In the genomic region with DNA sequence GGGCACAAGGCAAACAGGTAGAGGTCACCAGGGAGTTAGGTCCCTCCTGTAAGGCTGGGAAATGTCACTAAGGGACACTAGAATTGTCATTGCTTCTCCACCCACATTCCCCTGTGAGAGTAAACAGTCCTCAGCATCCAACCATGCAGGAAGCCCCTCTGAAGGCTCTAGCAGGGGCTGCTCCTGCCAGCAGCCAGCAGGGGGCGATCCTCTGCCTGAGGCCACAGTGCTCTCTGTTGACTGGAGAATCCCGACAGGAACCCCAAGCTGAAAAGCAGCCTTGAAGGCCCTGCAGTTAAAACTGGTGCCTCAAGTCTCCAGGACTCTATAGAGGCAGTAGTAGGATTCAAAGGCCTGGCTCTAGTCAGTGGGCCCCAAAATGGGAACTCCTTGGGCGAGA, we compare ENCODE assay signal across 9 mouse cellular contexts. TPM values are rescaled to one million over a fixed set of nuclear protein-coding genes. Genes with fewer than 3 reads are reported as not detected.
DNase-seq lines count a peak whose midpoint lies in the region; ATAC-seq and TF ChIP-seq lines count a peak whose summit lies in the region.
"Had no signal": no experiment of that assay in that cellular context is flagged by ENCODE, and none has a peak within 500 bp of the region (broad histone marks: within the 10 kb centered on the region; RNA-seq: fewer than 3 reads in every experiment).

No protein-coding gene starts in this region.

- H3K27ac ChIP-seq in bone marrow, adult 2 months (ENCODE audit: control insufficient read depth, insufficient read depth, low read depth, low read length, poor library complexity): no peak overlapping the region

- WGBS in bone marrow, adult 2 months: 55% methylated on average over 3 of the region's 3 CpGs

- no peak for TF ChIP-seq POLR2A in bone marrow, adult 2 months (IDR thresholded peaks at IDR 0.05; ENCODE audit: borderline replicate concordance, control insufficient read depth, low read depth, low read length)

- peak; percentile 64 for TF ChIP-seq CTCF in bone marrow, adult 2 months (IDR thresholded peaks at IDR 0.05; ENCODE audit: control insufficient read depth, insufficient read depth, low read length)

- no peak overlapping the region for H3K4me3 ChIP-seq in bone marrow, adult 2 months (replicated peaks; ENCODE audit: control insufficient read depth, low read depth, low read length)

- H3K4me1 ChIP-seq in bone marrow, adult 2 months (ENCODE audit: control insufficient read depth, insufficient read depth, low read length): no peaks in the 10 kb centered on the region

- ATAC-seq in megakaryocyte progenitor cell, adult 5-6 weeks (replicated peaks; ENCODE audit: poor library complexity): peak; percentile 70

- peak; percentile 24 for DNase-seq in adrenal gland, postnatal 10 days
- DNase-seq in adrenal gland, postnatal 25 days: no peak
- DNase-seq in layer of hippocampus, postnatal 10 days (ENCODE audit: low spot score in 2 of 2): peak; percentile 23 to 30
- DNase-seq in layer of hippocampus, adult 11-12 months (ENCODE audit: low spot score): no peak
- DNase-seq in layer of hippocampus, adult 9-10 months (ENCODE audit: low spot score): no peak
- DNase-seq in heart, adult 9 months (ENCODE audit: low spot score in 2 of 2): no peak

RNA-seq across cellular contexts. Expression of gene Dhx38, which starts 14.0 kb away (rescaled TPM):
- 10 to 100 TPM; 21.7 to 23.7 TPM for total RNA-seq in adrenal gland, postnatal 10 days (2021)
- total RNA-seq in adrenal gland, postnatal 25 days (2021): 27.9 and 29.1 TPM in 2 replicates
- 10 to 100 TPM; 21.2 to 23.1 TPM for total RNA-seq in layer of hippocampus, postnatal 10 days (2021)
- polyA plus RNA-seq in bone marrow, adult 2 months (2011; ENCODE audit: insufficient read depth, insufficient read length, low replicate concordance, missing spikeins): 13.6 and 27.3 TPM in 2 replicates
- 15.0 and 18.8 TPM in 2 replicates for total RNA-seq in megakaryocyte progenitor cell, adult 5-6 weeks (2015)
- total RNA-seq in megakaryocyte progenitor cell, adult 5-6 weeks (2017): 68.6 and 69.5 TPM in 2 replicates

RNA-seq across cellular contexts. Expression of gene Txnl4b, which starts 14.0 kb away (rescaled TPM):
- total RNA-seq in adrenal gland, postnatal 10 days (2021): 10 to 100 TPM; 10.5 to 11.8 TPM
- 13.1 and 16.2 TPM in 2 replicates for total RNA-seq in adrenal gland, postnatal 25 days (2021)
- total RNA-seq in layer of hippocampus, postnatal 10 days (2021): 10 to 100 TPM; 11.6 to 11.9 TPM
- polyA plus RNA-seq in bone marrow, adult 2 months (2011; ENCODE audit: insufficient read depth, insufficient read length, low replicate concordance, missing spikeins): 7.0 and 16.2 TPM in 2 replicates
- total RNA-seq in megakaryocyte progenitor cell, adult 5-6 weeks (2015): 7.2 and 8.1 TPM in 2 replicates
- 16.5 and 18.4 TPM in 2 replicates for total RNA-seq in megakaryocyte progenitor cell, adult 5-6 weeks (2017)

RNA-seq across cellular contexts. Expression of gene Hp, which starts 27.3 kb away (rescaled TPM):
- total RNA-seq in adrenal gland, postnatal 10 days (2021): 100 to 1,000 TPM; 313 to 788 TPM
- total RNA-seq in adrenal gland, postnatal 25 days (2021): 78.2 and 105 TPM in 2 replicates
- under 1 TPM in 1 of 2 experiments, not detected in 1; 0.25 TPM for total RNA-seq in layer of hippocampus, postnatal 10 days (2021)
- 219 and 732 TPM in 2 replicates for polyA plus RNA-seq in bone marrow, adult 2 months (2011; ENCODE audit: insufficient read depth, insufficient read length, low replicate concordance, missing spikeins)
- 175 and 209 TPM in 2 replicates for total RNA-seq in megakaryocyte progenitor cell, adult 5-6 weeks (2015)
- 273 and 358 TPM in 2 replicates for total RNA-seq in megakaryocyte progenitor cell, adult 5-6 weeks (2017)

RNA-seq across cellular contexts. Expression of gene Dhodh, which starts 56.8 kb away (rescaled TPM):
- 10 to 100 TPM; 24.8 to 28.2 TPM for total RNA-seq in adrenal gland, postnatal 10 days (2021)
- total RNA-seq in adrenal gland, postnatal 25 days (2021): 23.6 and 25.1 TPM in 2 replicates
- 10 to 100 TPM; 20.9 to 25.9 TPM for total RNA-seq in layer of hippocampus, postnatal 10 days (2021)
- 5.0 and 12.8 TPM in 2 replicates for polyA plus RNA-seq in bone marrow, adult 2 months (2011; ENCODE audit: insufficient read depth, insufficient read length, low replicate concordance, missing spikeins)
- 13.4 and 20.8 TPM in 2 replicates for total RNA-seq in megakaryocyte progenitor cell, adult 5-6 weeks (2015)
- 24.8 and 32.4 TPM in 2 replicates for total RNA-seq in megakaryocyte progenitor cell, adult 5-6 weeks (2017)

RNA-seq across cellular contexts. Expression of gene Pmfbp1, which starts 57.8 kb away (rescaled TPM):
- total RNA-seq in adrenal gland, postnatal 10 days (2021): not detected
- not detected in 2 replicates for total RNA-seq in adrenal gland, postnatal 25 days (2021)
- total RNA-seq in layer of hippocampus, postnatal 10 days (2021): under 1 TPM; 0.22 to 0.41 TPM
- polyA plus RNA-seq in bone marrow, adult 2 months (2011; ENCODE audit: insufficient read depth, insufficient read length, low replicate concordance, missing spikeins): not detected in 2 replicates
- total RNA-seq in megakaryocyte progenitor cell, adult 5-6 weeks (2015): not detected in 2 replicates
- not detected in 2 replicates for total RNA-seq in megakaryocyte progenitor cell, adult 5-6 weeks (2017)
- total RNA-seq: heart, adult 18-20 months had no signal

Comparison
In these comparisons a context has a peak if more than half of its experiments do, and no peak if none do; other contexts are left out.
1. DNase-seq: peak in adrenal gland, postnatal 10 days (single experiment) and layer of hippocampus, postnatal 10 days (2 of 2); none in adrenal gland, postnatal 25 days (single experiment), layer of hippocampus, adult 11-12 months (single experiment), layer of hippocampus, adult 9-10 months (single experiment) and heart, adult 9 months (0 of 2).
2. RNA of gene Hp, which starts 27.3 kb away (total RNA-seq): 313 to 788 TPM in adrenal gland, postnatal 10 days, 175 to 358 TPM in megakaryocyte progenitor cell, adult 5-6 weeks and 78.2 to 105 TPM in adrenal gland, postnatal 25 days; 0.25 TPM in layer of hippocampus, postnatal 10 days; every median in the first group is over 10 times any median in the second.